Mouse (Mus musculus) lung, postnatal 10 days (tissue): ENCODE data around the gene Metap2.
"Not testable (repeated sequence)": the region's sequence is repeated elsewhere in the genome, so short reads cannot be mapped to it uniquely, and the experiment has no call there.

ENCODE experiments used
- DNase-seq: peaks from one replicate; pipeline ENCODE4 v3.0.0; 2021

The Metap2 gene

DNA sequence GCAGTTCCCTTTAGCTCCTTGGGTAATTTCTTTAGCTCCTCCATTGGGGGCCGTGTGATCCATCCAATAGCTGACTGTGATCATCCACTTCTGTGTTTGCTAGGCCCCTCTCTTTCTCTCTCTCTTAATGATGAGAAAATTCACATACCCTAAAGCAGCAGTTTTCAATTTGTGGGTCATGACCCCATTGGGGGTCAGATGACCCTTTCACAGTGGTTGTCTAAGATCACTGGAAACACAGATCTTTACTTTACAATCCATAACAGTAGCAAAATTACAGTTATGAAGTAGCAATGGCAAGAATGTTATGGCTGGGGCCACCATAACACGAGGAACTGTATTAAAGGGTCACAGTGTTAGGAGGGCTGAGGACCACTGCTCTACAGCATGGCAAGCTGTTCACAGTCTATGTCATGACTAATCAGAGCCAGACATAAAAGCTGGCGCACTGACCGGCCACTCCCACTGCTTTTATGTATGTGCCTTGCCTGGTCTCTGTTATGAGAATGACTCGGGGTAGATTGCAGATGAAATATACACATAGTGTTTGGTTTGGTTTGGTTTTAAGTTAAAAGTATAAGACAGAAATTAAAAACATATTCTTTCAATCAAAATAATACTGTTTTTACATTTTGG is 13.0 kb upstream of the Metap2 start:
- DNase-seq, result no peak

DNA sequence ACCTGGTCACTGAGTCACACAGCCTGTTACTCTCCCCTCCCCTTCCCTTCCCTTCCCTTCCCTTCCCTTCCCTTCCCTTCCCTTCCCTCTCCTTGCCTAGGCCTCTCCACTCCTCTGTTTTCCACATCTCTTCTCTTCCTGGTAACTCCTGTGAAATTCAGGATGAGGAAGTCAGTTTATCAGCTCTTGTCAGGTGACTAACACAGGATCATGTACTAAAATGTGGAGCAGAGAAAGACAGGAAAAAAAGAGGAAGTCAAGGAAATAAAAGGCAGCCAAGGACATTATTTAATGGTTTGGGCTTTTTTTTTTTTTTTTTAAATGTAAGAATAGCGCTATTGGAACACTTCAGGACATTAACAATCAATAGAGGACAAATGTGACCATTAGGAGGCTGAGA is 12.1 kb upstream of the Metap2 start:
- DNase-seq, result no peak

DNA sequence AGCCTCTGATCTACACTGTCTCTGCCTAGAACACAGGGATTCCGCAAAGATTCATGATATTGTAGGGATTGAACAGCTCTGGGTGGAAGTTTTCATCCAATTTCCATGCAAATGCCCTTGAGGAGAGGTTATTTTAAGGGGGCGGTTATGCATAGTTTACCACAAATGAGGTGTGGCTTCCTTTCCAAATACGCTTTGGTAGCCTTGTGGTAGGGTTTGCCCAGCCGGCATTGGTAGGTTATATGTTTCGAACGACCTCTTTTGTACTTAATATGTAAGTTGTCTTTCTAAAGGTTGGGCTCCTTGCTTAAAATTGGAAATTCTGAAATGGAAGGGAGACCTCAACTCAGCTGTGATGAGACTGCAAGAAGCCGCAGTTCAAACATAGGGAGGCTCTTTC is 11.6 kb upstream of the Metap2 start:
- DNase-seq, result no peak

DNA sequence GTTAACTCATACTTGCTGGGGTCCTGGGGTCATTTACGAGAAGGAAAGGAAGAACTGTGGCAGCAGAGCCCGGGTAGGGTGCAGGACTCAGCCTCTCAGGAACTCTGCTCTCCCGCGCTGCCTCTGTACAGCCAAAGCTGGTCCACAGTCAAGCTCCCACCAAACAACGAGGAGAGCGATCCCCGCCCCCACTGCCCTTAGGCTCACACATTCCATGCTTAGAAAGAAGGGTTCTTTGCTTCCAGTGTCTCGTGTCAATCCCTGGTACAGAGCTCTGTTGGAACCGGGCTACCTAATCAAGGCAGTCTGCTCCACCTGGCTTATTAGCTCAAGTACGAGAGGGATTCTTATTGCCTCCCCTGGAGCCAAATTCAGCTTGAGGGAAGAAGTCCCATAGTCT is 10.5 kb upstream of the Metap2 start:
- DNase-seq, result no peak

DNA sequence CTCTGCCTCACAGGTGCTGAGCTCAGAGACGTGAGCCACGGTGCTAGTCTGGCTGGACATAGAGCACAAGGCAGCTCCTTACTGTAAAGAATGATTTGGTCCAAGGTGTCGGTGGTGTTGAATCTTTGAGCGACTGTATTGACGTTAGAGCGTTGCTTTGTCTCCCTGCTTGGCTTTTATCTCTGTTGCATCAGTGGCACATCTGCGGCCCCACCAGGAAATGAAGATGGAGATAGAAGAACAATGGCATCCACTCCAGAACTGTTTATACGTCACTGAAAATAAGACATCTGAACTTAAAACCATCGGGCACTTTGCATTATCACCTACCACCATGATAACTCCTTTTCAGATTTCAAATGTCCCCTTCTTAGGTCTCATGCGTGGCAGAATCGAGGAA is 3.0 kb upstream of the Metap2 start:
- DNase-seq, result no peak

DNA sequence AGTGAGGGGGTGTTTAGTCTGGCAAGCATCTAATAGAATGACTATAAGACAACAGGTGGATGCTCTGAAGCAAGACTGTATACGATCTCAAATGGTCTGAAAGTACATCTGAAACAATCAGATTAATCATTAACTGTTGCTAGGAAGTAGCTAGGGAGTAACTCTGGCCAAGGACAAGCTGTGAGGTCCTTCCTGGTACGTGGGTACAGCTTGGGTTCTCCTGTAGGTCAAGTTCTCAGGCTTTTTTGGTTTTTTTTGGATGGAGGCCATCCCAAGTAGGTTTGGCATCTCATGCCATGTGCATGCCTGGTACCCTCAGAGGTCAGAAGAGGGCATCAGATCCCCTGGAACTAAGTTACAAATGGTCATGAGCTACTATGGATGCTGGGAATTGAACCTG is 2.4 kb upstream of the Metap2 start:
- no peak for DNase-seq

DNA sequence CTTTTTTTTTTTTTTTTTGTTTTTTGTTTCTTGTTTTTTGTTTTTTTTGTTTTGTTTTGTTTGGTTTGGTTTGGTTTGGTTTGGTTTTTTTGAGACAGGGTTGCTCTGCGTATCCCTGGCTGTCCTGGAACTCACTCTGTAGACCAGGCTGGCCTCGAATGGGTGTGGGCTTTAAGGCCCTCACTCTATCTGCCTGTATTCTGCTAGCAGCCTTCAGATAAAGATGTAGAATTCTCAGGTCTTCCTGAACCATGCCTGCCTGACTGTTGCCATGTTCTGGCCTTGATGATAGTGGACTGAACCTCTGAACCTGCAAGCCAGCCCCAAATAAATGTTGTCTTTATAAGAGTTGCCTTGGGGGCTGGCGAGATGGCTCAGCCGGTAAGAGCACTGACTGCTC is 4.3 kb downstream of the Metap2 start:
- no peak for DNase-seq

DNA sequence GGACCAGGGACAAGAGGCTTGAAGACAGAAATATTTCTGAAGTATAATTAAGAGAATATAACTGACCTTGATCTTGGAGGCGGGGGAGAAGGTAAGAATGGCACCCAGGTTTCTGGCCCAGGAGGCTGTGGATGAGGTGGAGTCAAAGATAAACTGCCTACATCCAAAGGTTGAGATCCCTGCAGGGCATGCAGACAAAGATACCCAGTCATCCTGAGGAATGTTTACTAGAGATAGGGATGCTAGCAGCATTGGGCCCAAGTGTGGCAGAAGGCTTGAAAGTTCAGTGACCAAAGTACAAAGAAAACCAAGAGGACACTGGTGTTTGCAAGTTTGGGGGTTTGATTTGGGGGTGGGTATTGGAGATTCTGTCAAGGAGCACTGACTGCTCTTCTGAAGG is 5.9 kb downstream of the Metap2 start:
- DNase-seq, result no peak

DNA sequence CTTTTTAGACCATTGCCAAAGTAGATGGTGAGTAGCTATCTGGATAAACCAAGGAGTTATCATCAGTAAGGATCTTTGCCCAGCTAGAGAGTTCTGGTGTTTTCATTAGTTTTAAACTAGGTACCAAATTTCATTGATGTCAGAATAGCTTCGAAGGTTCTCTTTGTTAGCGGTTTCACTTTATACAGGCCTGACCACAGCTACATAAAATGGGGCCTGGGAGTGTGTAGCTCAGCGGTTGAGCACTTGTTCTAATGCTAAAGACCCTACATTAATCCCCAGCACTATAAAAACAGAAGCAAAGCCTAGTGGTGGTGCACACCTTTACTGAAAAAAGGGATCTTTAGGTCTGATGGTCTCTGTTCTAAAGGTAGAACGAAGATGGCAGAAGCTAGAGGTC is 6.3 kb downstream of the Metap2 start:
- no peak for DNase-seq

DNA sequence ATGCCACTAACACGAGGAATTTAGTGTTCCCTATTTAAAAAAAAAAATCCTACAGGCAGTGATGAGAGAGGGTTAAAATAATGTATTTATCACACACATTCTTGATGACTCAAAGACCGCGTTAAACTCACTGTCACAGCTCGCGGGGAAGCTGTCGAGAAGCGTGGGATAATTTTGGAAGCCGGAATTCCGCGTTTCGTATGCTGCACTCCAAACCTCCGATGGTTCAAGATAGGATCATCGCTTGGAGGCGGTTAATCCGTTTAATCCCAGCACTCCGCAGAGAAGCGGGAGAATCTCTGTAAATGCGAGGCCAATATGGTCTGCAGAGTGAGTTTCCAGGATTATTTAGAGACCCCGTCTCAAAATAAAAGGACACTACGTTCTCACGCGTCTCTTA is 6.9 kb downstream of the Metap2 start:
- peak; percentile 3 for DNase-seq

DNA sequence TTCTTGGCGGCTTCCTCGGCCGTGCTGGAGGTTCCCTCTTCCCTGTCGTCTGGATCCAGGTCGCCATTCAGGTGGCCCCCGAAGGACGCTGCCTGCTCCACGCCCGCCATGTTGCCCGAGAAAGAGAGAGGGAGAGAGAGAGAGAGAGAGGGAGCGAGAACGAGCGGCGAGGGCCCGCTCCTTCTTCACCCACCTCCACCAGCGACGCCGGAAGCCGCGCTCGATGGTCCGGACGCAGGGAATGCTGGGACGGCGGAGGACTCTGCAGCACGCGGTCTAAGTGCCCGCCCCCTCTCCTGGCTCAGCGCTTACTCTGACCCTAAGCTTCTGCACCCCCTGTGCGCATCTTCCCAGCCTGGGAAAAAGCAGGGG is 7.3 kb downstream of the Metap2 start:
- DNase-seq, result peak; percentile 93

DNA sequence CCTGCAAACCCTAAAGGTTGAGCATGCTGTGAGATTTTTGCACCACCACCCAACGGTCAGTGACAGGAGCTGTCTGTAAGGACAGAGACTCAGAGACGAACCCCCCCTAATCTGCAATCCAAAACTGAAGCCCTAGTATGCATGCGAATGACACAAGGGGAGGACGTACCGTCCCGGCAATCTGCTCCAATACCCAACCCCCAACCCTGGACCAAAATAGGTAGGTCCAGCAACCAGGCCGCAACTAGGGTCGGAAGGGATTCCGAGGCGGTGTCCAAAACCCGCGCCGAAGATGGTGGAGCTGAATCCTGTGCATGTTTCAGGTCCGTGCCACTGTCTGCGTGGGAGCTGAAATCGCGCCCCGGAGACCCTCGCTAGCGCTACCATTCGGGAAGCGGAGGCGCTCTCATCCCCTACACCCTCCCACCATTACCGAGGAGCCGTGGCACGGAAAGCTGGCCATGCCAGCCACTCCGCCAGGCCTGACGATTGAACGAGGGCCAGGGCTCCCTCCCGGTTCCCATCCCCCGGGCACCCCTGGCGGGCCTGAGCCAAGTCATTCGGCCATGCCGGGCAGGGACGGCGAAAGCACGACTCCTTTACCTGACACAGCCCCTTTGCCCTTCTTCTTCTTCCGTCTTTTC is 7.8 kb downstream of the Metap2 start:
- peak; percentile 50 for DNase-seq

DNA sequence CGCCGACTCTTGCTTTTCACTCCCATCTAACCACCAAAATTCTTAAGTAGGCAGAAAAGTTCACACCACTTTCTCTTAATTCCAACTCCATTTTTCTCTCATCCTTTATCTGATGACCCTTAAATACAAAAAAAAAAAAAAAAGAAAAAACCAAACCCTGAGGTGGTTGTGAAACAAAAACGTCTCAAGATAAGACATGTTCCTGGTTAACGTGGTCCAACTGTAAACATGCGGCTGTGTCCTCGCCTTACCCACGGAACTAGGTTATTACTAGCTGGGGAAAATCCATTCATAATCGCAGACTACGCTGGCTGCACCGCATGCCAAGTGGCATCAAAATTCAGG is 8.3 kb downstream of the Metap2 start:
- no peak for DNase-seq

DNA sequence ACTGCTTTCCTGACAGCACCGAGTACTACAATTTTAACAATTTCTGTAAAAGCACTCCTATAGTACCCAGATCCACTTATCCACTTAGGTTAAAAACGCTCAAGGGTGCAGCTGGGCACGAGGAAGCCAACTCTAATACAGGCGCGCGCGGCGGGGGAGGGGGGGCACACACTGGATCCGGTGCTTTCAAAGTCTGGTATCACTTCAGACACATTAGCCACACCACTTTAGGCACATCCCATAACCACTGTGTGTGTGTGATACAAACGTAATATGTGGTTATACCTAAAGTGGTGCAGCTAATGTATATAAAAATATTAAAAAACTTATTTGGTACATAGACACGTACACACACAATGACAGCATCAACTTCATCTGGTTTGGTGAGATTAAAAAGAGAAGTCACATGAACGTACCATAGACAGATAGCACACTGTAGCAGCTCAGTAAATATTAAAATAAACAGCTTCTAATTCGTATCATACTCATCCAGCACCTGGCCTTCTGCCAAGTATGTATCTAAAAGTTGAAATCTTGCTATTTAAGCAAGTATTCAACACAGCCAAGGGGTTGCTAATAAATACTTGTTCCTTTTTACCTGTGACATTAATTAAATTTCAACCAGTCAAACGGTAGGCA is 10.9 kb downstream of the Metap2 start:
- DNase-seq, result peak; percentile 8

DNA sequence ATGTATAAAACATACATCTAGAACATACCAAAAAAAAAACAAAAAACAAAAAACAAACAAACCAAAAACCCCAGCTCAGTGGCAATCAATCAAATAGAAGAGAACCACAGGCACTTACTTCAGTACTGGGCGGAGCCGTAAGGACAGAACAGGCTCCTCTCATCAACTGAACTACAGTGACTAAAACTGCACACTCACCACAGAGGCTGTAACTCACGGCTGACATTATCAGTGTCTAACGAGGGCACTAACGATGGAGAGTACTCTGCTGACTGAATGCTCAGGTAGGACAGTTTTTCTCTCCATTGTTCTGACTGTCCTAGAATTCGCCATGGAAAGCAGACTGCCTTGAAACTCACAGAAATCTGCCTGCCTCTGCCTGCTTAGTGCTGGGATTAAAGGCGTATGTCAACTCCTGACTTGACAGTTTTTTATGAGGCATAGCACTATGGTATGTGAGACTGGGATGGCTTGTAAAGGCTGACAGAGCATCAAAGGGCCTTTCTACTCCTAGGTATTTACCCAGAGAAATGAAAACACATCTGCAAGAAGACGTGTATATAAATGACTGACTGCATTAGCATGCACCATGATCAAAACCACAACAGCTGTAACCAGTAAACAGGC is 14.0 kb downstream of the Metap2 start:
- no peak for DNase-seq

DNA sequence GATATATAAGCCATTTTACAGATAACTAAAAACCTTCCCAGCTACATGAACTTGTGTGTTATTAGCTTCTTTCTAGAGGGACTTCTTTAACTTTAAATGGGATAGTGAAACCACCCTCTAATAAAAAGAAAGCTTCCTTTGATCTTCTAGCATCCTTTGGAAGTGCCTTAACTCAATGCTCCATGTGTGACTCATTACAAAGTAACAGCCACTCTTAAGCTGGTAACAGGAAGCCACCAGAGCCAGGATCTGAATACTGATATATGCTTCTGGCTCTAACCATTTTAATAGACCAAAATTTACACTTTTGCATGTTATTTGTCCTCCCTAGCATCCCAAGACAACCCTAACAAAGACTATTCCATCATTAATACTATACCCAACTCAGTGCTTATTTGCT is 15.0 kb downstream of the Metap2 start:
- no peak for DNase-seq

DNA sequence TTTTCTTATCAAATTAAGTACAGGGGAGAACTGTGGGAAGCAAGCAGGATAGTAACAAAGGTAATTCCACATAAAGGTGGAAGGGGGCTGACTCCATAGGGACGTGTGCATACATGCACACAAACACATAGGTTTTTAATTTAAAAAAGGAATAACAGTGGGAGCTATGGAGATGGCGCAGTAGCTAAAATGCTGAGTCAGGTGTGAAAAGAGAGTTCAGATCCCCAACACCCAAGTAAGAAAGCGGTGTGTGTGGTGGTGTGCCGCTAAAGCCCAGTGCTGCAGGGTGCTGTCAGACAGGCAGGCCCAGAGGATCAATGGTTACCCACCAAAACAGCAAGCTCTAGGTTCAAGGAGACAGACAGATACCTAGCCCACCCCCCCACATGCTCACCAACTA is 18.2 kb downstream of the Metap2 start:
- DNase-seq, result no peak

DNA sequence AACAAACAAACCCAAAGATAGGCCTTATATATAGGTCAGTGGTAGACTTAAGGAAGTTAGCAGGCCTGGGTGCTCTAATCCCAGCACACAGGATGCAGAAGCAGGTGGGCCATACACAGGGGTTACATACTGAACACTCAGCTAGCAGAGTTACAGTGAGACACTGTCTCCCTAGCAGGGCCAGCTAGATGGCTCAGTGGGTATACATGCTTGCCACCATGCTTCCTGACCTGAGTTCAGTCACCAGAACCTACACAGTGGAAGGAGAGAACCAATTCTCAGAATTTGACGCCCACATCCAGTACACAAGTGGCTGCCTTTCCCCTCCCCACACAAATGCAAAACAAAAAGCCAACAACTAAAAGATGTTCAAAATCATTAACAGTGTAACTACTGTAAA is 20.1 kb downstream of the Metap2 start:
- DNase-seq, result no peak

DNA sequence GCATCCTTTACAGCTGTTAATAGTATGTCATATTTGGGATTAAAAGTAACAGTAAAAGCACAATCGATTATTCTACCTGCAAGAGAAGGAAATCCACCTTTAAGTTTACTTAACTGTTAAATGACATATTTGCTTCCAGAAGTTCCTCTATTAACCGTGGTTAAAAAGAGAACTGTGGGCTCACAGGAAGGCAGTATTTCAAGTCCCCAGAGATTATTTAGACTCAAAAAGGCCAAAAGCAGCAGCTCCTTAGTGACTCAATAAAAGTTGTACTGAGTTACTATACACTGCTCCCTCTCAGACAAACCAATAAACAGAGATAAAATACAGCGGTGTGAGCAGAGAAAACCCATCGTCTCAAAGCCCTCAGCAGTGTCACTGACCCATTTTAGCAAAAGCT is 28.0 kb downstream of the Metap2 start:
- no peak for DNase-seq

DNA sequence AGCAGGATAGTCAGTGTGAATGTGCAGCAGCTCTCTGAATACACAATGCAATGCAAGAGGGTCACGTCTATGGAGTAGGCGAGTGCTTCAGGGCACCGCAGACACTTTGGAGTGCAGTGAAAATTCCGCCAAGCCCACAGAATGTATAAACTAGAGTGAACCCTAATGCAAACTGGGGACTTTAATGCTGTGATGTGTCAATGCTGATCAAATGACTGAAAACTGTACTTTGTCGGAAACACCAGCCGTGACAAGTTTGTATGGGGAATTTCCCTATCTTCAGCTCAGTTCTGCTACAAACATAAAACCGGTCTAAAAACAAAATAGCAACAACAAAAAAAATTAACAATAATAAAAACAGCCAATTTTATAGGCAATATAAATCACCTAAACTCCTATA is 28.5 kb downstream of the Metap2 start:
- DNase-seq, result no peak

DNA sequence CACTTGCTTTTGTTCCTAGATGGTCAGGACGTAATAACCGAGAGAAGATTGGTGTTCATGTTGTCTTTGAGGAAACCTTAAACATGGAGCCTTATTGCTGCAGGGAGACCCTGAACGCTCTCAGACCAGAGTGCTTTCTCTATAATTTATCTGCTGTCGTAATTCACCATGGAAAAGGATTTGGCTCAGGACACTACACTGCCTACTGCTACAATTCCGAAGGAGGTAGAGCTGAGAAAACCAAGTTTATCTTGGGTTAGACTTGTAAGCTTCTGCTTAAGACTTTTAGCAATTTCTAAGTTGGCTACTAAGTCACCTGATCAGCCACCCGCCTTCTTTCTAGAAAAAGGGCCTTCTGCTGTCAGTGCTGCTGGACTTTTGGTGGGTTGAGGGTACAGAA is 40.8 kb downstream of the Metap2 start:
- no peak for DNase-seq

DNA sequence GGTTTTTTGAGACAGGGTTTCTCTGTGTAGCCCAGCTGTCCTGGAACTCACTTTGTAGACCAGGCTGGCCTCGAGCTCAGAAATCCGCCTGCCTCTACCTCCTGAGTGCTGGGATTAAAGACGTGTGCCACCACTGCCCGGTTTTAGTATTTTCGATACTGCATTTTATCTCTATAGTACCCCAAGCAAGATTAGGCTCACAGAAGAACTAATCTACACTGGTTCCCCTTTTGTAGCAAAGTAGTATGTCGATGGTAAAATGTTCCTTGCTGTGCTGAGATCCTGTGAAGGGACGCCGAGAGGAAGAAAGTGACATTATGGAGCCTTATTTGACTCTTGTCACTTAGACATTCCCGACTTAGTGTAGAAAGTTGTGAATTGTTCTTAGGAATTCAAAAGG is 41.8 kb downstream of the Metap2 start:
- no peak for DNase-seq

DNA sequence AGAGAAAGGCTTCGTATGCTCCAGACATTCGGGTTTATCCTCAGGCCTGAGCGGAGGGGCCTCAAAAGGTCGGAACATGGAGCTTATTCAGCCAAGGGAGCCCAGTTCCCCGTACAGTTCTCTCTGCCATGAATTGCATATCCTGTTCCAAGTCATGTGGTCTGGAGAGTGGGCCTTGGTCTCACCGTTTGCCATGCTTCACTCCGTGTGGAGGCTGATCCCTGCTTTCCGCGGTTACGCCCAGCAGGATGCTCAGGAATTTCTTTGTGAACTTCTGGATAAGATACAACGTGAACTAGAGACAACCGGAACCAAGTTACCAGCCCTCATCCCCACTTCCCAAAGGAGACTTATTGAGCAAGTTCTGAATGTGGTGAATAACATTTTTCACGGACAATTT is 50.2 kb downstream of the Metap2 start:
- DNase-seq, result no peak

DNA sequence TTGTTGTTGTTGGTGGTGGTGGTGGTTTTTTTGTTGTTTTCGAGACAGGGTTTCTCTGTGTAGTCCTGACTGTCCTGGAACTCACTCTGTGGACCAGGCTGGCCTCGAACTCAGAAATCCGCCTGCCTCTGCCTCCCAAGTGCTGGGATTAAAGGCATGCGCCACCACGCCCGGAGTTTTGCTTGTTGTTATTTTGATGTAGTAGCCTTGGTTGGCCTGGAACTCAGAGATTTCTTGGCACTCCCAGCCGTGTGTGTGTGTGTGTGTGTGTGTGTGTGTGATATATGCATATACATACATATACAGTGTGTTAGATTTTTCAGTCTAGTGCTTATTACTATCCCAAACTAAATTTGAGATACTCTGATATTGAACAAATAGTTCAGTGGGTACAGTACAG is 61.8 kb downstream of the Metap2 start:
- DNase-seq, result not testable (repeated sequence)

DNA sequence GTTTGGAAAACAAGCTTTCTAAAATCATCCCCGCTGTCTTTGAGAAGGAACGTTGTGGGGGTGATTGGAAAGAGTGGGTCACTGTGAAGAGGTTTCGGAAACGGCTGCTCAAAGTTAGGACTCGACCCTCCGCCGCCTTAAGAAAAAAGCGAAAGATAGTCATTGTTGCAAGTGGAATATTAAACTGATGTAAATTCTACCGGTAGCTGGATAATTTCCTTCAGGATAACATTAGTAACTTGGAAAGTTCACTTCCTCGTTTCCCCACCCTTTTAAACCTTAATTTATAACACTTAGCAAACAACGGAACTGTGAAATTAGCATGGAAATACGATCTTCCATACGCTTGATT is 62.5 kb downstream of the Metap2 start:
- no peak for DNase-seq
